Mouse (Mus musculus): ENCODE results near the gene Ndufb8.
A peak's percentile ranks its signal among the peaks of the same experiment; 100 is the strongest.

The Ndufb8 gene

DNA sequence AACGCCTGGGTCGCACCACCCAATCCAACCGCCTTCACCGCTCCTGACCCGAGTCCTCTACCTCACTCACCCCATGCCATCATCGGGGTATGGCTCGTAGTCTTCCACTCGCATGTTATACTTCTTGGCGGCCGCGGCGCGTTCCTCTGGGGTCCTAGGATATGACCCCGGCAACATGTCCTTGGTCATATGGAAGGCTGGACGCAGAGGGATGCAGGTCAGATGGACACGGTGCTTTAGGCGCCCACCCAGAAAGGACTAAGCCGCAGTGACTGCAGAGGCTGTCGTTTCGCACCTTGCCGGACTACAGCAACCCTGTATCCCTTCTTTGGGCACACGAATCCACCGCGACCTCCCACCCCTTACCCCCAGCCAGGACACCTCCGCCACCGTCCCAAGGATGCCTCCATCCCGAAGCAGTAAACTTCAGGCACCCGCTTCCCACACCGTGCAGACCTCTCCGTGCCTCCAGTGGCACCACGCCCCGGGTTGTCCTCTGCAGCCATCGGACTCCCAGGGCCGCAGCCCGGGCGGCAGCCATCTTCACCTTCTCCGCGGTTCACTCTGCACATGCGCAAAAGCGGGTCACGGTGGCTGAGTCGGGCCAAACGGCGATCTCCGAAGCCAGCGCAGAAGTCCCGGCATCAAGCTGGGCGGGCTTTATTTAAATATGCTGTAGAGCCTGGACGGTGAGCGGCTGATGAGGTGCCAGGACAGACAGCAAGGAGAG lies at the start of gene Ndufb8:
TSS of gene Ndufb8 (minus strand) at position 580 of the 730 bp plus-strand sequence.
- DNase-seq = peak; percentile 95

DNA sequence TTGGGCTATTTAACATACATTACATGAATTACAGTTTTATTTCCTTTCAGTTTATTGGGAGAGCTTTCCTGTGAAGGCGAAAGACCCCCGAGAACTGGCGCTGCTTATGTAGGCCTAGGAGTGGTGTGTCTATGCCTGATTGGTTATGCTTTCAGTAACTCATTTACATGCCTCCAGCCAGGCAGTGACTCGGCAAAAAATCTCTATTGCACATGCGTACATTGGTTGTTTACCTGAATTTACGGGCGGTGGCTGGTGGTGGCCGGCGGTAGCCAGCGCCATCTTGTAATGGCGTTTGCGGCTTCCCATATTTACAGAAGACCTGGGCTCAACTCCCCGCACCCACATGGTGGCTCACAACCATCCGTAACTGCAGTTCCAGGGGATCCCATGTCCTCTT lies 38.9 kb upstream of the Ndufb8 start:
- DNase-seq = no peak

DNA sequence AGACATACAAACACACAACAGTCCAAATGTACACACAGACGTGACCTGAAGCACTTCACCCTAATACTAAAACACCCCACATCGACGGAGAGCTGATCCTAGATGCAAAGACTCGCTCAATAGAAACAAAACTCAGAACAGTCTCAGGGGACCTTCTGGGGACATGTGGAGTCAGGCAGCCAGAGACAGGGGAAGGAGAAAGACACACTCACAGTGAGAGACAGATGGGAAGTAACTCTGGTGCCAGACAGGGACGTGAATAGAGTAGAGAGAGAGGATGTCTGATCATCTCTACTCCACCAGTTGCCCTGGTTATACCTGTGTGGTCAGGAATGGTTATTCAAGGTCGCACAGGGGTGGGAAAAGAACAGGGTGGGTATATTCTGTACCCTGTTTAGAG lies 36.4 kb upstream of the Ndufb8 start:
- no peak for DNase-seq

DNA sequence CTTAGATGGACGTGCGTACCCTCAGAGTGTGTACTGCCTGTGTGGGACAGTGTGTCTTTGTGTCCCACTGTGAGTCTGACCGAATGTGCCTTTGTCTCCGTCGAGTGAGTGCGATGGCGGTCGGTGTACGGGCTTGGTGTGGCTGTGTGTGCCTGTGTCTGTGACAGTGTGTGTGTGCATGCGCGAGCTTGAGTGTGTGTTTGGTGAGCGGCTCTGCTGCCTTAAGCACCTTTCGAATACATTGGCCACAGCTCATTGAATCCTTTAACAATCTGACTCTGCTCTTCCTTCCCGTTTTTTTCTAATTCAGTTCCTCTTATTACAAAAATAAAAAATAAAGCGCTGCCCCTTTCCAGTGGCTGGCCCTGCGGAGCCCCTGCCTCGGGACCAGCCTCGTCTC lies 35.8 kb upstream of the Ndufb8 start:
- no peak for DNase-seq

DNA sequence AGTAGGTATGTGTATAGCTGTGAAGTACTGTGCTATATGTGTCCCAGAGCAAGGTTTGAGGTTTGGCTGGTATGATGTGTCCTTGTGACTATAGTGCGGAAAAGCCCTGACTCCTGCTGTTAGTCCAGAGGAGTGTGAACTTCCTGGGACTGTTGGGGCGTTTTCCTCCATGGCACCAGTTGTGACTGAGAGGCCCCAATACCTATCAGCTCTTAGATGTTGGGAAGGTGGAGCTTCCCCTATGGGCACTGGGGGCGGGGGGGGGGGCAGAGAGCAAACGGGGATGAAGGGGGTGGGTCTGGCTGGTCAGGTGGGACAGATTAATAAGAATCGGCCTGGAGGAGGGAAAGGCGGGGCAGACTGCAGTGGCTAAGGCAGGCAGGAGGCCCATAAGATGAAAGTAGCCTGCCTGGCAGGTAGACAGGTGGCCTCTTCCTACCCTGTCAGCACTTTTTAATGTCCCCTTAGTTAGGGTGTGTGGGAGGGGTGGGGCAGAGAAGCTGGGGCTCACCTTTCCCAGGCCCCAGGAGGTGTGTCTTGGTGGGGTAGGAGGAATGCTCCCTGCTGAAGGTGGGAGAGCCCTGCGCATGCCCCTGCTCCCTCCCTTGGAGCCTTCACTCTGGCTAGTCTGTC lies 34.5 kb upstream of the Ndufb8 start:
- no peak for DNase-seq

DNA sequence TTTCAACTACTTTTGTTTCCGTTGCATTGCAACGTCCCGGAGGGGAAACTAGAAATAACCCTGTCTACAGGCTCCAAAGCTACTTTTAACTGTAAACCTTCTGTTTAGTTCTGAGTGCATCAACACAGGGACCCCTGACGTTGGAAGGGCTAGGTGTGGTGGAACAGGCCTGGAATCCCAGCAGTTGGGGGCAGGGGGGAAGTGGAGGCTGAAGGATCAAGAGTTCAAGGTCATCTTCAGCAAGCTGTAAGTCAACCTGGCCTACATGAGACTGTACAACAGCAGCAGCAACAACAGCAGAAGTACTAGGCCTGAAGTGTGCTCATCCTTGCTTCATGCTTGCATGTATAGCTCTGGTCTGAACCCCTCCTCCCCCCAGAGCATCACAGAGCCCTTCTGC lies 32.8 kb upstream of the Ndufb8 start:
- no peak for DNase-seq

DNA sequence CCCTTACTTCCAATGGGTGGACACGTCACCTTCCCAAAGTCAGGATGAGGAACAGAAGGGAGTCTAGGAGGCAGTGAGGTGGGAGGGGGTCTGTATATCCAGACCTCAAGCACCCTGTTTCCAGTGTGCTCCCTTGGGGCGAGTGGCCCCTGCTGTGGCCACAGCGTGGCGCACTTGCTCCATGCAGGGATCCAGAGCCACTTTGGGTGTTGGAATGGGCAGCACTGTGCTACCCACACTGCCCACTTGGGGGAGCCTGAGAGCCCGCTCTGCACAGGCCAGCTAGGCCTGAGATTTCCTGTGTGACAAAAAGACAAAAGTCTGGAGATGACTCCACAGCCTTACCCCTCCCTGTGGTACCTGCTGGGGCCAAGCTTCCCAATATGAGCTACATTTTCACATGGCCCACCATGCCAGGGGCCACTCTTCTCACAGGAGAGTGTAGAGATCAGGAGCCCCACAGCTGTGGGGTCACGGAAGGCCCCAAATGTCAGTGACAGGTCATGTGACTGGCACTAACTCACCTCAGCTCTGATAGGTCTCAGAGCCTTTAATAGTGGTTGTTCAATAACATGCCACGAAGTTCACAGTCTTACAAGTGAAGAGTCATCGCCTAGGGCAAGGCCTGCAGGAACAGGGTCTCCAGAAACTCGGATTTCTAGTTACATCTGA lies 27.5 kb upstream of the Ndufb8 start:
- DNase-seq = peak; percentile 91

DNA sequence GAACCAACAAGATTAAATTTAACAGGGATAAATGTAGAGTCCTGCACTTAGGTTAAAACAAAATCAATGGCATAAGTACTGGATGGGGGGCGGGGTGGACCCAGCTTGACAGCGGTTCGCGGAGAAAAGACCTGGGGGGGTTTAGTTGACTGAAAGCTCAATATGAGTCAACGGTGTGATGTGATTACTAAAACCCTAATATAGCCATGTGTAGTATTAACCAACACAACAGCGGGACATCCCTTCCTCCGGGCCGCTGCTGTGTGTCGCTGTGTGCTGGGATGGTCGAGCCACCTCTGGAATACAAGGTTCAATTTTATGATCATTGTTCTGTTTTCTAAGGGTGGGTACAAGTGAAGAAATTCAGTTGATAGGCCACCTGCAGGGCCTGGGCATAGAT lies 26.9 kb upstream of the Ndufb8 start:
- DNase-seq = no peak

DNA sequence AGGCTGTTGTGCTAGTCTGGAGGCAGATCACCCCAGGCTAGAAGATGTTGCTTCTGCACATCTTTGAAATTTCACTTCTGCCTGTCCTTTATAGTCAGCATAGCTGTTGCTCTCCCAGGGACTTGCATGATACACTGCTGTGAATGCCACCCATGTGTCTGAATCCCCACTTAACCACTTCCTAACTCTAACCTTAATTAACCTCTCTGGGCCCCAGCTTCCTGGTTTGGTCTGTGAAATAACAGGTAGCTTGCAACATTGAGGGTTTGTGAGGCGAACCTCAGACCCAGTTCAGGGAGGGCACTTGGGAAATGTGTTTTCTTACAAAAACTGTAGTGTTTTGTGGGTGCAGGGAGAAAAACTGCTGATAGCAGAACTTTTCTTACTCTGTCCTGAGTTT lies 22.8 kb upstream of the Ndufb8 start:
- no peak for DNase-seq

DNA sequence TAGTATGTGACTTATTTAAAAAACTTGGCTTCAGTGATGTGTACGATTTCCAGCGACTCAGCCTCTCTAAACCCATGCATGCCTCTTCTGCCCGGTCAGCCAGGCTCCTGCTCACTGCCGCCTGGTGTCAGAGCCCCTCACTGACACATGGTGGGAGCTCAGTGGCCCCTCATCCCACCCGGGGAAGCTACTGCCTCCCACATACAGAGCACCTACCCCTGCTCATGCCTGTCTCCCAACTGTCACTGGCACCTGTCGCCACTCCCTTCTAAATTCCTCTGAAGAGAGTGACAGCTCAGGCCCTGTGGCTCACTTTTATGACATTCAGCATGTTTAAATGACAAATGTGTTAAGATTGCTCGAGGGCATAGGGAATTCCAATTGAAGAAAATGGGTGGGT lies 21.0 kb upstream of the Ndufb8 start:
- no peak for DNase-seq

DNA sequence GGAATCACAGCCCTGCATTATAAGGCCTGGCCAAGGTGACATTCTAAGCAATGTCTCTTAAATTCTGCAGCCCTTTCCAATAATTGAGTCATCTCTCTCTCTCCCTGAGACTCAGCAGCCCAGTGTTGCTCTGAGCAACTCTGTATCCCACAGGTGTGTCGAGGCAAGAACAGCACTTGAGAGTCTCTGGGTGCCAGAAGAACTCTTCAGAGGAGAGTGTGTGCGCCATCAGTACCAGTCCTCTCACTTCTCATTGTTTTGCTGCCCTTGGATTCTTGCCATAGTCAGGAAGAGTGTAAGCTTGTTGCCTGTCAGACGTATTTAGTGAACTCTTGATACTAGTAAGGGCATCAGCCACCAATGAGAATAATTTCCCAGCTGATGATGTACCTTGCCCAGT lies 12.5 kb upstream of the Ndufb8 start:
- DNase-seq = no peak

DNA sequence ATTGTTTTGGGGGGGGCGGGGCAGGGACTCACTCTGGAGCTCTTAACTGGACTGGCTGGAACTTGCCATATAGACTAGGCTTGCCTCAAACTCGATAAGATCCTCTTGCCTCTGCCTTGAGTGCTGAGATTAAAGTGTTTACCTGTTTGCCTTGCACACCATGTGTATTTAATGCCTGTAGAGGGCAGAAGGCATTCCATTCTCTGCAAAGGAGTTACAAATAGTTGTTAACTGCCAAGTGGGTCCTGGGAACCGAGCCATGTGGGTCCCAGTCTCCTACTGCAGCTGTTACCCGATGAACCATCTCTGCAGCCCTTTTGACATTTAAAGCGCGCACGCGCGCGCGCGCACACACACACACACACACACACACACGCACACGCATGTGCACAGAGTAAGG lies 8.8 kb upstream of the Ndufb8 start:
- no peak for DNase-seq

DNA sequence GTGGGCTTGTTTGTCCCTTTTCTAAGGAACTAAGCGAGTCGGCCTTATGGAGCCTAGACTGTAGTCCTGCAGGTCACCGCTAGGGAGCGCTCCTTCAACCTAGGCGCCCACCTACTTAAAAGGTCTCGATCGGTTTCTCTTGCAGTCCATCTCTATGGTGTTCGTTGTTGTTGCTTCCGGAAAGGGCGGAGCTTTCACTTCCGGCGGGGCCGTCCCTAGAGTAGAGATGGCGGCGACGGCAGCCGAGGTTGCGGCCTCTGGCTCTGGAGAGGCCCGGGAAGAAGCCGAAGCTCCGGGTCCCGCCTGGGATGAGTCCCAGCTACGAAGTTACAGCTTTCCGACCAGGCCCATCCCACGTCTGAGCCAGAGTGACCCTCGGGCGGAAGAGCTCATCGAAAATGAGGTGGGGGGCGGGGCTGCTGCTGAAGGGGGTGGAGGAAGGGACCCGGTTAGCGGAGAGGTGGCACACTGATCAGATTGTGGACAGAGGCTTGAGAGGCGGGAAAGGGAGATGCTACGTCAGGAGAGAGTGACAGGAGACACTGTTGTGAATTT lies 7.5 kb upstream of the Ndufb8 start, which contains the start of gene Hif1an:
TSS of gene Hif1an (plus strand) at position 199 of the 555 bp plus-strand sequence.
- peak; percentile 96 for DNase-seq

DNA sequence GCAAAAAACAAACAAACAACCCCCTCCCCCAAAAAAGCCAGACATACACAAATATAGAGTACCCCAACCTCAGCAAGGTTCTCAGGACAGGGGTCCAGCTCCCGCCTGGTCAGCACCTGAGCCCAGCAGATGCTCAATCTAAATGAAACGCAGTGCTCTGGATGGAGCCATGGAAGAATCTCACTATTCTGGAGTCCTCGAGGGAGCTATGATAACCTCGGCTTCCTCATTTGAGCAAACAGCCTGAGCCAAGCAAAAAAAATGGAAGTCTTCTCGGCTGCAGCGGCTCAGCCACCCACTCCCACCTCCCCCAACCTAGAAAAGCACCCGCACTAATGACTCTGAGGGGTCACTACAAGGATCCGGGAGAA lies 765 bp downstream of the Ndufb8 start:
- peak; percentile 5 for DNase-seq

DNA sequence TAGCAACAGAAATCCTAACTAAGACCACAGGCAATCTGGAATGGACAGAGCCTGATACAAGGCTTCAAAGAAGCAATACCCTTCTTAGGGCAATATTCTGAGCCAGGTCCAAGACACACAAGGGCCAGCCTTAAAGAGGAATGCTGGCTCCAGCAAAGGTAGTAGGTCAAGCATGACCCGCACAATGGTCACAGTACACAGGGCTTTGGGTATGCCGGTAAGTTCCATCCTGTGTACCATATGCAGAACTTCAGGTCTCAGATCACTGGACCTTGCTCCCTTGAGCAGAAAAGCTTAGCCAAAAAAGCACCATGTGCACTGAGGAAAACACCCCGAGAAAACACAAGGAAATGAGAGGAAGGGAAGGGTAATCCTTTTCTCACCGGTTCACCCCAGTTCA lies 2.0 kb downstream of the Ndufb8 start:
- no peak for DNase-seq

DNA sequence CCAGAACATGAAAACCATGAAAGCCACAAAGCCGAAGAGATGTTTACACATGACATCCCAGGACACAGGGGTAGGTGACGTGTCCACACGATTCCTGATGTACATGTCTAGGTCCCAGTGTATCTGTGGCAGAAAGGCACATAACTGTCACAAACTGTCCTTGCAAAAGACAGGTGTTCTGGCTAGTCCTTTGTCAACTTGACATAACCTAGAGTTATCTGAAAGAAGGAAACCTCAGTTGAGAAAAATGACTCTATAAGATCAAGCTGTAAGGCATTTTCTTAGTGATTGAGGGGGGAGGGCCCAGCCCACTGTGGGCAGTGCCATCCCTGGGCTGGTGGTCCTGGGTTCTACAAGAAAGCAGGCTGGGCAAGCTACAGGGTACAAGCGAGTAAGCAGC lies 2.5 kb downstream of the Ndufb8 start, which contains the start of gene Gm20538:
TSS of gene Gm20538 (minus strand) at position 101 of the 400 bp plus-strand sequence.
- DNase-seq = no peak

DNA sequence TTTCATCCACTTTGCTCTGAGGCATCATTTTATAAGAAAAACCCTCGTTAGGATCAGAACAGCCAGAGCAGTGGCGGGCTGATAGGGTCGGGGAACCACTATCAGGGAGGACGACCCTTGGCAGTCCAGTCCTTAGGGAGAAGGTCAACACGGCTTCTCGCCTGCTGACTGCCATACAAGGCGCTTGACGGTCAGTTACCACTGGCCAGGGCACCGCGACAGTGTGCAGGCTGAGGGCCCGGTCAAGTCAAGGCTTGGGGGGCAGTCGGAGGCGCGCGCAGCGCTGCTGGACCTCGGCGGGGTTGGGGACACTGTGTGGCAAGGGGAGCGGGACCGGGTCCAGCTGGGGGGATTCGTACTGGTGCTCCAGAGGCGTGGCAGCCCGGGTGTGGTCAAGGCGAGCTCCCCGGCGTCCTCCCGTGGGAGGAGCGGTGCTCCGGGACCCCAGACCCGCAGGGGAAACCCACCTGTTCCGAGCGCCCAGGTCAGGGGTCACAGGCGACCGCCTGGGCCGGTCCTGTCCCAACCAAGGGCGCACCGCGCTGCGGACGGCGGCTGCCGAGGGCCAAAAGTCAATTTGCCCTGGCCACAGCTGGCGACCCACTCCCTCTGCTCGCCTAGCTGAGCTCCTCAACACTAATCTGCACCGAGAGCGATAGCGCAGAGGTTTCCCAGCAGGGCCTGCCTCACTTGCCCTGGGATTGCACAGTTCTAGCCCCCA lies 9.8 kb downstream of the Ndufb8 start, which contains the start of gene Sec31b:
TSS of gene Sec31b (minus strand) at position 544 of the 721 bp plus-strand sequence.
- DNase-seq = peak; percentile 67

DNA sequence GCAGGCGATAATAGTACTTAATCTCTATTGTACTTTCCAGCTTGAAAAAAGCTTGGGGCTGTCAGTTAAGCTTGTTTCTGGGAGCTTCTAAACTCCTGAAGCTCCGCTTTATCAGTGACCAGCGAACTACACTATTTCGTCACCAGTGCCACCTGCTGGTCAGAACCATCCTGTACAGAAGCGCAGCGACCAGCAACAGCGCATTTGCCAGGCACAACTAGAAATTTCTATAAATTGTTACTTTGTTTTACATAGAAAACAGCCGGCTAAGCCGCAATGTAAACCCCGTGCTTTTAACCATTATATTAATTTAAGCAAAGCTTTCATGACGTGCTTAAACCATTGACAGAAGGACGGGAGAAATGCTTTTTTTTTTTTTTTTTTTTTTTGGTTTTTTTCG lies 10.5 kb downstream of the Ndufb8 start:
- peak; percentile 91 for DNase-seq

DNA sequence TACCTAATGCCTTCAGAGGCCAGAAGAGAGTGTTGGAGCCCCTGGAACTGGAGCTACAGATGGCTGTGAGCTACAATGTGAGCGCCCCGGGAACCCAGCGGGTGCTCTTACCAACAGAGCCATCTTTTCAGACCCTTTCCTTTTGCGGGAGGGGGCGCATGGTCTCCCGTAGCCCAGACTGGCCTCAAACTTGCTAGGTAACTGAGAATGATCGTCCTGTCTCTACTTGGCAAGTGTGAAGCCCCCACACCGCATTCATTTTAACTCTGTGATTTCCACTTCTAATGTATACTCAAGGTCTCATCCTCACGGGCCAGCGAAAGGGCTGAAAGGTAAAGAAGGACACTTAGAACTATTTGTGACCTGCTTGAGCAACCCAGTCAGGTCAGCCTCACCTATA lies 10.9 kb downstream of the Ndufb8 start:
- no peak for DNase-seq

DNA sequence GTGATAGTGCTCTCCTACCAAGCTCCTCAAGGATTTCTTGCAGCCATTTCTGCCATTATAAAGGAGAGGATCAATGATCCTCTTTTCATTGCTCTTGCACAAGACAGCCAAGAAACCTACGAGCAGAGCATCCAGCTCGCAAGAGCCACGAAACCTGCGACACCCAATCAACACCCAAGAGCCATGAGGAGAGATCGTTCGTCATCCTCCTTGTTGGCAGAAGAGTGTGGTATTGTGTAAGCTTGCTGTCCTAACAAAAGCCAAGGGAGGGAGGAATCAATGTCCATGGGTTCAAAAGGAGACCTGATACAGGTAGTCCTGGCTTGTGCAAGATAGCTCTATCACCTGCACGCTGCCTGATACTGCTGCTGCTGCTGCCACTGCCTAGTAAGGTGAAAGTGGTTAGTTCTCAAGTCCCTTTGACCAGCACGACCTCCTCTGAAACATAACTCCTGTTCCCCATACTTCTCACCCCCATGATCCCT lies 12.5 kb downstream of the Ndufb8 start:
- DNase-seq = no peak

DNA sequence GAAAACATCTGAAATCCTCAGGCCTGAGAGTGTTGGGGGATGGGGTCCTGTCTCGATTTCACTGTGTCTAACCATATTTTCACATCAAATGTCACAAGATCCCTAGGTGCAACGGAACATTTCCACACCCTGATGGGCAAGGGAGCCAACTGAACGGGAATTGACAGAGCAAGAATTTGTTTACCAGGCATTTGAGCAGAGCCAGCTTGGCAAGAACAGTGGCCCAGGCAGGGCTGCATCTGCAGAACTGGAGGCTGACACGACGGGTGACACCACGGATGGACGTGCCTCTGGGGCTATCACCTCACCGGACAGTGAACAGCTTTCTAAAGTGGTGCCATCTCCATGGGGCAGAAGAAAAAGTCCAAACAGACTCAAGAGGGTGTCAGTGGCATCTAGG lies 17.8 kb downstream of the Ndufb8 start:
- no peak for DNase-seq

DNA sequence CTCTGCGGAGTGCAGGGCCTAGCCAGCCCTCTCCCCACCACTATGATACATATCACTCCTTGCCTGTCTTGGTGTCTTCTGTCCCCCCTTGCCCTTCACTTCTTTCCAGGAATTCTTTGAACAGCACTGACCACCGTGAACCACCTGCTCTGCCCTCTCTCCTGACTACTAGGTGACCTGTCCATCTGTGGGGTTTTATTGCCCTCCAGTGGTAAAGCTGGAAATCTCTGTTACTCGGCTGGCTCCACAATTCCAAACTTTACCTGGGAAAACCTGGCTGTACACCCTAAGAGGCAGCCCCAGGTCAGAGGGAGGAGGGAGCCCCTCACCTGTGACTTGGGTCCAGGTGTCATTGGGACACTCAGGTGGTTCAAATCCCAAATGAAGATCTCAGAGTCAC lies 19.9 kb downstream of the Ndufb8 start:
- peak; percentile 38 for DNase-seq

DNA sequence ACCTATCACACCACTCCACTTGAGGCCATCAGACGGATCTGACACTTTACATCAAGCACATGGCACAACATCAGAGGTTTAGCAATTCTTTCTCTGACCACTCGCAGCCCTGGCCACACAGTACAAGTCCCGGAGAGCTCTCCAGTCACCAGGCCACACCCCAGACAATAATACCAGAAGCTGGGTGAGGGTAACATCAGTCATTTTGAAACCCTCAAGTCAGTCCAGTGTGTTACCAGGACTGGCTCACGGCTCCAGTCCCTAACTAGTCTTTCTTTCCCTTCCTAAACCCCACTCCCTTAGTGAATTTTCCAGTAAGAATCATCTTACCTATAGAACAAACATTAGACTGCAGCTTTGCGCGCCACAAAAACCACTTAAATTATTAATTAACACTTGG lies 25.2 kb downstream of the Ndufb8 start:
- no peak for DNase-seq
